Mouse (Mus musculus): ENCODE data around the gene Stab1. TPM values are rescaled to one million over a fixed set of nuclear protein-coding genes. Genes with fewer than 3 reads are reported as not detected.

Gene Stab1
- polyA plus RNA-seq, 1 experiment from 2014 or later, result 26.4 TPM

- no peaks in the 10 kb centered on the region for H3K9me3 ChIP-seq (replicated peaks; ENCODE audit: low read length)
- DNase-seq (ENCODE audit: low spot score), result no peak
- peaks cover 95% of the 10 kb centered on the region for H3K36me3 ChIP-seq (ENCODE audit: insufficient read depth, low read length)
- no peak overlapping the region for H3K27ac ChIP-seq
- H3K27me3 ChIP-seq (ENCODE audit: insufficient read depth, low read length), result no peaks in the 10 kb centered on the region
- H3K4me1 ChIP-seq (replicated peaks; ENCODE audit: insufficient read depth, low read length), result no peaks in the 10 kb centered on the region
- 89% methylated on average over 3 of the region's 3 CpGs for WGBS
- H3K4me2 ChIP-seq (ENCODE audit: low read length), result no peak overlapping the region
- no peak for ATAC-seq (replicated peaks; ENCODE audit: low FRiP score, low read depth)
- H3K9ac ChIP-seq (ENCODE audit: low read depth, low read length), result no peak overlapping the region
- no peak overlapping the region for H3K4me3 ChIP-seq (replicated peaks; ENCODE audit: low read depth, low read length)
- TF ChIP-seq CTCF (IDR thresholded peaks at IDR 0.05; ENCODE audit: low read depth), result no peak
Measured at GRCm38 (mm10) chr14:31189348-31189747, 20.9 kb upstream of the Stab1 start.

GRCm38 (mm10) chr14:31188771-31189181 lies 20.3 kb upstream of the Stab1 start:
- DNase-seq (ENCODE audit: low spot score) (no peak), ATAC-seq (replicated peaks; ENCODE audit: low FRiP score, low read depth) (no peak)
- no peak overlapping the region for H3K4me2 ChIP-seq (ENCODE audit: low read length)
- H3K9me3 ChIP-seq (replicated peaks; ENCODE audit: low read length), result no peaks in the 10 kb centered on the region
- no peak for TF ChIP-seq CTCF (IDR thresholded peaks at IDR 0.05; ENCODE audit: low read depth)
- H3K4me3 ChIP-seq (replicated peaks; ENCODE audit: low read depth, low read length), result no peak overlapping the region
- H3K27ac ChIP-seq, result no peak overlapping the region
- no peaks in the 10 kb centered on the region for H3K4me1 ChIP-seq (replicated peaks; ENCODE audit: insufficient read depth, low read length)
- H3K36me3 ChIP-seq (ENCODE audit: insufficient read depth, low read length), result peaks cover 98% of the 10 kb centered on the region
- WGBS, result 76% methylated on average over 6 of the region's 6 CpGs
- H3K27me3 ChIP-seq (ENCODE audit: insufficient read depth, low read length), result no peaks in the 10 kb centered on the region
- H3K9ac ChIP-seq (ENCODE audit: low read depth, low read length), result no peak overlapping the region

- H3K36me3 ChIP-seq (ENCODE audit: insufficient read depth, low read length), result peaks cover 91% of the 10 kb centered on the region
- 58% methylated on average over 4 of the region's 4 CpGs for WGBS
- H3K4me3 ChIP-seq (replicated peaks; ENCODE audit: low read depth, low read length), result no peak overlapping the region
- no peak overlapping the region for H3K27ac ChIP-seq
- no peak for TF ChIP-seq CTCF (IDR thresholded peaks at IDR 0.05; ENCODE audit: low read depth)
- ATAC-seq (replicated peaks; ENCODE audit: low FRiP score, low read depth), result no peak
- H3K9me3 ChIP-seq (replicated peaks; ENCODE audit: low read length), result no peaks in the 10 kb centered on the region
- H3K9ac ChIP-seq (ENCODE audit: low read depth, low read length), result no peak overlapping the region
- H3K27me3 ChIP-seq (ENCODE audit: insufficient read depth, low read length), result no peaks in the 10 kb centered on the region
- H3K4me1 ChIP-seq (replicated peaks; ENCODE audit: insufficient read depth, low read length), result no peaks in the 10 kb centered on the region
- H3K4me2 ChIP-seq (ENCODE audit: low read length), result no peak overlapping the region
- no peak for DNase-seq (ENCODE audit: low spot score)
Measured at GRCm38 (mm10) chr14:31186656-31187055, 18.2 kb upstream of the Stab1 start.

GRCm38 (mm10) chr14:31184195-31184594 lies 15.8 kb upstream of the Stab1 start:
- Histone ChIP-seq H3K36me3 (ENCODE audit: insufficient read depth, low read length) (peaks cover 91% of the 10 kb centered on the region), H3K9me3 (replicated peaks; ENCODE audit: low read length) (no peaks in the 10 kb centered on the region), H3K4me1 (replicated peaks; ENCODE audit: insufficient read depth, low read length) (no peaks in the 10 kb centered on the region), H3K27ac (no peak overlapping the region), H3K4me2 (ENCODE audit: low read length) (no peak overlapping the region), H3K9ac (ENCODE audit: low read depth, low read length) (no peak overlapping the region), H3K27me3 (ENCODE audit: insufficient read depth, low read length) (no peaks in the 10 kb centered on the region), H3K4me3 (replicated peaks; ENCODE audit: low read depth, low read length) (no peak overlapping the region)
- 90% methylated on average over 12 of the region's 12 CpGs for WGBS
- TF ChIP-seq CTCF (IDR thresholded peaks at IDR 0.05; ENCODE audit: low read depth), result no peak
- no peak for ATAC-seq (replicated peaks; ENCODE audit: low FRiP score, low read depth)
- no peak for DNase-seq (ENCODE audit: low spot score)

- Histone ChIP-seq H3K4me2 (ENCODE audit: low read length) (no peak overlapping the region), H3K27ac (peak overlapping the region; percentile 20; the same call in 1 of the 2 replicates), H3K9me3 (replicated peaks; ENCODE audit: low read length) (no peaks in the 10 kb centered on the region), H3K36me3 (ENCODE audit: insufficient read depth, low read length) (peaks cover 90% of the 10 kb centered on the region), H3K4me1 (replicated peaks; ENCODE audit: insufficient read depth, low read length) (no peaks in the 10 kb centered on the region), H3K4me3 (replicated peaks; ENCODE audit: low read depth, low read length) (no peak overlapping the region), H3K27me3 (ENCODE audit: insufficient read depth, low read length) (no peaks in the 10 kb centered on the region), H3K9ac (ENCODE audit: low read depth, low read length) (no peak overlapping the region)
- WGBS, result 83% methylated on average over 5 of the region's 5 CpGs
- TF ChIP-seq CTCF (IDR thresholded peaks at IDR 0.05; ENCODE audit: low read depth), result no peak
- ATAC-seq (replicated peaks; ENCODE audit: low FRiP score, low read depth), result no peak
- no peak for DNase-seq (ENCODE audit: low spot score)
Measured at GRCm38 (mm10) chr14:31183541-31183940, 15.1 kb upstream of the Stab1 start.

GRCm38 (mm10) chr14:31182786-31183290 lies 14.4 kb upstream of the Stab1 start:
- H3K9me3 ChIP-seq (replicated peaks; ENCODE audit: low read length), result no peaks in the 10 kb centered on the region
- peak overlapping the region; percentile 60; the same call in 1 of the 2 replicates for H3K27ac ChIP-seq
- DNase-seq (ENCODE audit: low spot score), result no peak
- H3K4me1 ChIP-seq (replicated peaks; ENCODE audit: insufficient read depth, low read length), result no peaks in the 10 kb centered on the region
- no peak for TF ChIP-seq CTCF (IDR thresholded peaks at IDR 0.05; ENCODE audit: low read depth)
- ATAC-seq (replicated peaks; ENCODE audit: low FRiP score, low read depth), result peak; percentile 70
- H3K9ac ChIP-seq (ENCODE audit: low read depth, low read length), result no peak overlapping the region
- H3K36me3 ChIP-seq (ENCODE audit: insufficient read depth, low read length), result peaks cover 87% of the 10 kb centered on the region
- H3K4me2 ChIP-seq (ENCODE audit: low read length), result no peak overlapping the region
- no peaks in the 10 kb centered on the region for H3K27me3 ChIP-seq (ENCODE audit: insufficient read depth, low read length)
- WGBS, result 54% methylated on average over 2 of the region's 2 CpGs
- H3K4me3 ChIP-seq (replicated peaks; ENCODE audit: low read depth, low read length), result no peak overlapping the region

- 76% methylated on average over 4 of the region's 4 CpGs for WGBS
- DNase-seq (ENCODE audit: low spot score) (no peak), ATAC-seq (replicated peaks; ENCODE audit: low FRiP score, low read depth) (no peak)
- Histone ChIP-seq H3K27ac (no peak overlapping the region), H3K9ac (ENCODE audit: low read depth, low read length) (no peak overlapping the region), H3K36me3 (ENCODE audit: insufficient read depth, low read length) (peaks cover 87% of the 10 kb centered on the region), H3K4me1 (replicated peaks; ENCODE audit: insufficient read depth, low read length) (no peaks in the 10 kb centered on the region), H3K4me3 (replicated peaks; ENCODE audit: low read depth, low read length) (no peak overlapping the region), H3K4me2 (ENCODE audit: low read length) (no peak overlapping the region), H3K27me3 (ENCODE audit: insufficient read depth, low read length) (no peaks in the 10 kb centered on the region), H3K9me3 (replicated peaks; ENCODE audit: low read length) (no peaks in the 10 kb centered on the region)
- TF ChIP-seq CTCF (IDR thresholded peaks at IDR 0.05; ENCODE audit: low read depth), result no peak
Measured at GRCm38 (mm10) chr14:31181512-31181911, 13.1 kb upstream of the Stab1 start.

Measured in kidney, postnatal 0 days (tissue).